Mouse (Mus musculus): ENCODE measurements around the gene Atrip.

DNA sequence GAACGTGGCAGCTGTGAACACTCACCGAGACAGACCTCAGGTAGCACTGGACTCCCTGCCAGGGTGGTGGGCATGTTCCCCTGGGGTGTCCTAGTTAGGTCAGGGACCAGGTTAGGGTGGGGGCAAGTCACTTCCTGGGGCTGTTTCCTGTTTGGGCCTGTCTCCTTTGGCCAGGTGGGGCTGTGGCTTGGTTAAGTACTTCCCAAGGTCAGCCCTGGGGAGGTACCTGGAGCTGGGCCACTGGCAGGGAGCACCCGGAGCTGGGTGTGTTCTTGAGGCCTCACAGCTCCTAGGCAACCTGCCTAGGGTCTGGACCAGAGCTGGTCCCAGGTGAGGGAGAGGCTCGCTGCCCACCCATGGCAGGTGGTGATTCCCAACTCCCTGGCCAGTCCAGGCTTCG, 45.0 kb downstream of the Atrip start:
- TF ChIP-seq POLR2A (IDR thresholded peaks at IDR 0.05; ENCODE audit: control insufficient read depth, extremely low read depth, insufficient read depth, low read length, poor library complexity) (no peak), CTCF (IDR thresholded peaks at IDR 0.05; ENCODE audit: borderline replicate concordance, control insufficient read depth, extremely low read depth, insufficient read depth, low read length, poor library complexity) (no peak)

Measured in thymus, adult 2 months (tissue).